Mouse (Mus musculus): ENCODE results near the gene Rnf216. TPM values are rescaled to one million over a fixed set of nuclear protein-coding genes. Genes with fewer than 3 reads are reported as not detected.

Rnf216 gene
- polyA plus RNA-seq, 1 experiment from 2014 or later = 16.9 TPM

- TF ChIP-seq CTCF (IDR thresholded peaks at IDR 0.05; ENCODE audit: low read depth) = no peak
- Histone ChIP-seq H3K4me2 (replicated peaks; ENCODE audit: low read depth) (no peak overlapping the region), H3K4me3 (ENCODE audit: low read depth, low read length) (no peak overlapping the region), H3K27me3 (replicated peaks; ENCODE audit: control insufficient read depth, insufficient read depth, low read length) (no peaks in the 10 kb centered on the region), H3K9me3 (ENCODE audit: control insufficient read depth) (no peaks in the 10 kb centered on the region), H3K9ac (ENCODE audit: low read depth, low read length) (no peak overlapping the region), H3K27ac (ENCODE audit: low read depth, low read length) (peak overlapping the region; percentile 9; the same call in 1 of the 2 replicates), H3K4me1 (replicated peaks; ENCODE audit: control insufficient read depth, insufficient read depth, low read length) (peaks cover 8% of the 10 kb centered on the region; the same call in 1 of the 2 replicates), H3K36me3 (ENCODE audit: control insufficient read depth, insufficient read depth) (peaks cover 24% of the 10 kb centered on the region; the same call in 1 of the 2 replicates)
- 96% methylated on average over 1 of the region's 1 CpGs for WGBS
- ATAC-seq = no peak
Measured at GRCm38 (mm10) chr5:143047586-143047985, 65.2 kb downstream of the Rnf216 start.

- TF ChIP-seq CTCF (IDR thresholded peaks at IDR 0.05; ENCODE audit: low read depth) = no peak
- 70% methylated on average over 2 of the region's 2 CpGs for WGBS
- Histone ChIP-seq H3K9me3 (ENCODE audit: control insufficient read depth) (no peaks in the 10 kb centered on the region), H3K4me1 (replicated peaks; ENCODE audit: control insufficient read depth, insufficient read depth, low read length) (peaks cover 4% of the 10 kb centered on the region; the same call in 1 of the 2 replicates), H3K36me3 (ENCODE audit: control insufficient read depth, insufficient read depth) (peaks cover 43% of the 10 kb centered on the region; the same call in 1 of the 2 replicates), H3K27ac (ENCODE audit: low read depth, low read length) (no peak overlapping the region), H3K4me3 (ENCODE audit: low read depth, low read length) (no peak overlapping the region), H3K4me2 (replicated peaks; ENCODE audit: low read depth) (no peak overlapping the region), H3K27me3 (replicated peaks; ENCODE audit: control insufficient read depth, insufficient read depth, low read length) (no peaks in the 10 kb centered on the region), H3K9ac (ENCODE audit: low read depth, low read length) (no peak overlapping the region)
- no peak for ATAC-seq
Measured at GRCm38 (mm10) chr5:143043902-143044301, 68.9 kb downstream of the Rnf216 start.

GRCm38 (mm10) chr5:143043285-143043684 lies 69.5 kb downstream of the Rnf216 start:
- 69% methylated on average over 2 of the region's 2 CpGs for WGBS
- Histone ChIP-seq H3K4me3 (ENCODE audit: low read depth, low read length) (no peak overlapping the region), H3K27me3 (replicated peaks; ENCODE audit: control insufficient read depth, insufficient read depth, low read length) (no peaks in the 10 kb centered on the region), H3K27ac (ENCODE audit: low read depth, low read length) (no peak overlapping the region), H3K4me1 (replicated peaks; ENCODE audit: control insufficient read depth, insufficient read depth, low read length) (peaks cover 4% of the 10 kb centered on the region; the same call in 1 of the 2 replicates), H3K36me3 (ENCODE audit: control insufficient read depth, insufficient read depth) (peaks cover 43% of the 10 kb centered on the region; the same call in 1 of the 2 replicates), H3K9me3 (ENCODE audit: control insufficient read depth) (no peaks in the 10 kb centered on the region), H3K4me2 (replicated peaks; ENCODE audit: low read depth) (no peak overlapping the region), H3K9ac (ENCODE audit: low read depth, low read length) (no peak overlapping the region)
- TF ChIP-seq CTCF (IDR thresholded peaks at IDR 0.05; ENCODE audit: low read depth) = peak; percentile 59
- ATAC-seq = no peak

GRCm38 (mm10) chr5:143038794-143039193 lies 74.0 kb downstream of the Rnf216 start:
- Histone ChIP-seq H3K4me2 (replicated peaks; ENCODE audit: low read depth) (no peak overlapping the region), H3K27ac (ENCODE audit: low read depth, low read length) (no peak overlapping the region), H3K9ac (ENCODE audit: low read depth, low read length) (no peak overlapping the region), H3K9me3 (ENCODE audit: control insufficient read depth) (no peaks in the 10 kb centered on the region), H3K4me1 (replicated peaks; ENCODE audit: control insufficient read depth, insufficient read depth, low read length) (no peaks in the 10 kb centered on the region), H3K4me3 (ENCODE audit: low read depth, low read length) (no peak overlapping the region), H3K27me3 (replicated peaks; ENCODE audit: control insufficient read depth, insufficient read depth, low read length) (no peaks in the 10 kb centered on the region), H3K36me3 (ENCODE audit: control insufficient read depth, insufficient read depth) (peaks cover 27% of the 10 kb centered on the region; the same call in 1 of the 2 replicates)
- 74% methylated on average over 4 of the region's 4 CpGs for WGBS
- no peak for ATAC-seq
- no peak for TF ChIP-seq CTCF (IDR thresholded peaks at IDR 0.05; ENCODE audit: low read depth)

GRCm38 (mm10) chr5:143037201-143037600 lies 75.6 kb downstream of the Rnf216 start:
- no peaks in the 10 kb centered on the region for H3K9me3 ChIP-seq (ENCODE audit: control insufficient read depth)
- H3K4me1 ChIP-seq (replicated peaks; ENCODE audit: control insufficient read depth, insufficient read depth, low read length) = no peaks in the 10 kb centered on the region
- 12% methylated on average over 1 of the region's 1 CpGs for WGBS
- peaks cover 18% of the 10 kb centered on the region; the same call in 1 of the 2 replicates for H3K36me3 ChIP-seq (ENCODE audit: control insufficient read depth, insufficient read depth)
- H3K27ac ChIP-seq (ENCODE audit: low read depth, low read length) = no peak overlapping the region
- H3K27me3 ChIP-seq (replicated peaks; ENCODE audit: control insufficient read depth, insufficient read depth, low read length) = no peaks in the 10 kb centered on the region
- no peak overlapping the region for H3K9ac ChIP-seq (ENCODE audit: low read depth, low read length)
- no peak overlapping the region for H3K4me2 ChIP-seq (replicated peaks; ENCODE audit: low read depth)
- ATAC-seq = no peak
- H3K4me3 ChIP-seq (ENCODE audit: low read depth, low read length) = no peak overlapping the region
- TF ChIP-seq CTCF (IDR thresholded peaks at IDR 0.05; ENCODE audit: low read depth) = peak; percentile 88

- no peak overlapping the region for H3K9ac ChIP-seq (ENCODE audit: low read depth, low read length)
- no peak overlapping the region for H3K27ac ChIP-seq (ENCODE audit: low read depth, low read length)
- 93% methylated on average over 1 of the region's 1 CpGs for WGBS
- peaks cover 12% of the 10 kb centered on the region; the same call in 1 of the 2 replicates for H3K36me3 ChIP-seq (ENCODE audit: control insufficient read depth, insufficient read depth)
- H3K4me2 ChIP-seq (replicated peaks; ENCODE audit: low read depth) = no peak overlapping the region
- TF ChIP-seq CTCF (IDR thresholded peaks at IDR 0.05; ENCODE audit: low read depth) = peak; percentile 23; the same call in 1 of the 2 replicates
- no peak for ATAC-seq
- no peaks in the 10 kb centered on the region for H3K9me3 ChIP-seq (ENCODE audit: control insufficient read depth)
- no peak overlapping the region for H3K4me3 ChIP-seq (ENCODE audit: low read depth, low read length)
- H3K27me3 ChIP-seq (replicated peaks; ENCODE audit: control insufficient read depth, insufficient read depth, low read length) = no peaks in the 10 kb centered on the region
- H3K4me1 ChIP-seq (replicated peaks; ENCODE audit: control insufficient read depth, insufficient read depth, low read length) = no peaks in the 10 kb centered on the region
Measured at GRCm38 (mm10) chr5:143036052-143036451, 76.7 kb downstream of the Rnf216 start.
